ENCODE assay signal across 11 mouse cellular contexts in the genomic region with DNA sequence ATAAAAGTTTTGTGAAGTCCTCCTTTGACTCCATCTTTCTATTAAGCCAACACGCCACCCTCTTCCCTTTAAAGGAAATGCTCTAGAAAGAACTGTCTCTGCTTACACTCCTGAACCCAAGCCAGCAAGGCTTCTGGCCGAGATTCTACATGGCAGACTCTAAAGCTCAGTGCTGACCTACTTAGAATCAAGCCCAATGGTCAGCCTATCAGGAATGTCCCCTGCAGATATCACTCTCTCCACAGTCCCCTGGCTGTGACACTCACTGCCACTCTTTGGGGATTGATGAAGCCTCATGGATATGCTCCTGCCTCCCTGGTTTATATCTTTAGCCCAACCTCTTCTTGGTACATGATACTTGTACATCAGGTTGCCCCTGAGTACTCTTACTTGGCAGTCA. TPM values are rescaled to one million over a fixed set of nuclear protein-coding genes. Genes with fewer than 3 reads are reported as not detected.
DNase-seq lines count a peak whose midpoint lies in the region.
"Had no signal": no experiment of that assay in that cellular context is flagged by ENCODE, and none has a peak within 500 bp of the region (broad histone marks: within the 10 kb centered on the region; RNA-seq: fewer than 3 reads in every experiment).

No protein-coding gene starts in this region.

- H3K4me1 ChIP-seq in hindbrain, embryonic 10.5 days (replicated peaks) = no peaks in the 10 kb centered on the region
- H3K4me1 ChIP-seq: hindbrain, embryonic 13.5 days; stomach, embryonic 15.5 days had no signal

- peak; percentile 16 to 38 for DNase-seq in kidney, postnatal 36 days
- DNase-seq in kidney, adult 18-20 months = no peak
- DNase-seq in cerebellum, adult 11-12 months = peak; percentile 94
- peak; percentile 89 to 92 for DNase-seq in cerebellum, postnatal 25 days
- peak; percentile 37 to 60 for DNase-seq in heart, postnatal 36 days
- DNase-seq in hindbrain, embryonic 10.5 days (ENCODE audit: low spot score) = no peak
- no peak for DNase-seq in left cerebral cortex, postnatal 36 days (ENCODE audit: low spot score in 2 of 2)
- DNase-seq: lung, embryonic 14.5 days had no signal

- H3K9me3 ChIP-seq in hindbrain, embryonic 10.5 days = no peaks in the 10 kb centered on the region
- H3K9me3 ChIP-seq: hindbrain, embryonic 13.5 days; midbrain, embryonic 12.5 days; stomach, embryonic 15.5 days had no signal

- 73% methylated on average over 2 of the region's 2 CpGs for WGBS in hindbrain, embryonic 10.5 days

- no peak overlapping the region for H3K4me3 ChIP-seq in hindbrain, embryonic 10.5 days
- H3K4me3 ChIP-seq: hindbrain, embryonic 13.5 days; midbrain, embryonic 12.5 days; stomach, embryonic 15.5 days had no signal

- H3K27ac ChIP-seq in hindbrain, embryonic 10.5 days = no peak overlapping the region
- H3K27ac ChIP-seq: hindbrain, embryonic 13.5 days; midbrain, embryonic 12.5 days; stomach, embryonic 15.5 days had no signal

- no peaks in the 10 kb centered on the region for H3K36me3 ChIP-seq in hindbrain, embryonic 10.5 days
- H3K36me3 ChIP-seq: hindbrain, embryonic 13.5 days; midbrain, embryonic 12.5 days; stomach, embryonic 15.5 days had no signal

- H3K27me3 ChIP-seq in hindbrain, embryonic 10.5 days (ENCODE audit: insufficient read depth, poor library complexity, severe bottlenecking) = no peaks in the 10 kb centered on the region
- H3K27me3 ChIP-seq: hindbrain, embryonic 13.5 days; midbrain, embryonic 12.5 days; stomach, embryonic 15.5 days had no signal

- intact Hi-C loops in heart, postnatal 36 days (cut with DNase I) = no loop called here
- intact Hi-C loops in left cerebral cortex, postnatal 36 days (cut with DNase I) = no loop called here

RNA-seq across cellular contexts. Expression of a gene that starts 28.7 kb away (rescaled TPM):
- total RNA-seq in heart, postnatal 36 days (2021) = 10 to 100 TPM; 53.0 to 55.9 TPM
- 83.4 and 93.6 TPM in 2 replicates for polyA plus RNA-seq in hindbrain, embryonic 10.5 days (2016; fragmentation: Nextera tagmentation; extraction: Ambion mirVana)
- 10 to 100 TPM; 54.6 TPM for total RNA-seq in left cerebral cortex, postnatal 36 days (2021)

Comparison
In these comparisons a context has a peak if more than half of its experiments do, and no peak if none do; other contexts are left out.
1. DNase-seq: peak in kidney, postnatal 36 days (2 of 2), cerebellum, adult 11-12 months (single experiment), cerebellum, postnatal 25 days (2 of 2) and heart, postnatal 36 days (2 of 2); none in kidney, adult 18-20 months (single experiment), hindbrain, embryonic 10.5 days (single experiment) and left cerebral cortex, postnatal 36 days (0 of 2).